Mouse (Mus musculus) heart, adult 18-20 months (tissue): ENCODE measurements around the gene Adcy4. TPM values are rescaled to one million over a fixed set of nuclear protein-coding genes. Genes with fewer than 3 reads are reported as not detected.

Experiments
- DNase-seq, 2 experiments: peaks; one replicate each; pipeline ENCODE4 v3.0.0; 2021 to 2022; ENCODE audit warnings: mixed read lengths in 1 of 2
- total RNA-seq, 2 experiments: library from RNA; stranded (reverse); gene quantifications; 2 replicates each; pipeline ENCODE4 v1.2.3; 2021

Adcy4 gene
- total RNA-seq, 2 experiments from 2014 or later: 15.7 to 17.3 TPM

DNA sequence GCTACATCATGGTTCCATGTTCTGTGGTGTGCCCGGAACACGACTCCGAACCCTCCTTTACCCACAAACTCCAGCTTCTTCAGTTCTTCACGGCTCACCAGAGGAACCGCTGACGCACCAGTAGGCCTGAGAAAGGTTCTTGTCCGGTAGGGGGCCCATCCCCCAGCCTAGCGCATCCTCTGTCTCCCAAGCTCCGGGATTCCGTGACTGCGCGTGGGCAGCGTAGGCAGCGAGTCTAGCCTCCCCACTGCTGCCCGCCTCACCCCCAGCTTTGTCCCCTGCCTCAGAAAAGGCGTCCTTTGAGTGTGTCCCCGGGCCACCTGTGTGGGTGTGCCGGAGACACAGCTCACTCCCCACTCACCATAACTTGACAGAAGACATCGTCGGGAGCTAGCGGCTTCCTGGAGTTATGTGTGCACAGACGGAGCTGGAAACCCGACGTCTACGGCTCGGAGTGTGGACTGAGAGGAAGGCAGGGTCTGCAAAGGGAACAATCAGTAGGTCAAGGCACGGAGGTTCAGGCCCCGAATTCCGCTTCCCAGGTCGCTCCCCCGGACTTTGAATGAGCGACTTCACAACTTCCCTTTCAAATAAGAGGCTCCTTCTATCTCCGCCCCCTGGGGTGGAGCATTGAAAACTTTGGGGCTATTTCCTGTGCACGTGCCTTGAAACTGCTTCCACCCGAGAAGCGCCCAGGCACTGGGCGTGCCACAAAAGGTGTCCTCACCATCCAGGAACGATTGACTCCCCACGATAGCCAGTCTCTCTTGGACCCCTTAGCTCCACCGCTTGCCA is 4.6 kb upstream of the Adcy4 start, which contains the start of gene Ripk3:
TSS of gene Ripk3 (minus strand) at position 610 of the 795 bp plus-strand sequence.
- peak; percentile 73 to 82 for DNase-seq

DNA sequence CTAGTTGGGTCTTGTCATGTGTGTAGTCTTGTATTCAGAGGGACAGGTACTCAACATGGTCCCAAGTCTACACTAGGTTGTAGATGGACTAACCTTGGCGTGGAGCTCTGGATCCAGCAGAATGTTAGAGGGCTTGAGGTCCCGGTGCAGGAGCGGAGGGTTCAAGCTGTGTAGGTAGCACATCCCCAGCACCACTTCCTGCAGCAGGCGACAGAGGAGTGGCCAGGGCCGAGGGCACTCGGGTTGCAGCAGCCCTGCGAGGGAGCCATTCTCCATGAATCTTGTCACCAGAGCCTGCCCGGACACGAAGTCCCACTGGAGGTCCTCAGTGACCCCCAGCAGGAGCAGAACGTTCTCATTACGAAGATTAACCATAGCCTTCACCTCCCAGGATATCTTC is 3.8 kb upstream of the Adcy4 start:
- DNase-seq: peak in 1 of 2 experiments; percentile 1

DNA sequence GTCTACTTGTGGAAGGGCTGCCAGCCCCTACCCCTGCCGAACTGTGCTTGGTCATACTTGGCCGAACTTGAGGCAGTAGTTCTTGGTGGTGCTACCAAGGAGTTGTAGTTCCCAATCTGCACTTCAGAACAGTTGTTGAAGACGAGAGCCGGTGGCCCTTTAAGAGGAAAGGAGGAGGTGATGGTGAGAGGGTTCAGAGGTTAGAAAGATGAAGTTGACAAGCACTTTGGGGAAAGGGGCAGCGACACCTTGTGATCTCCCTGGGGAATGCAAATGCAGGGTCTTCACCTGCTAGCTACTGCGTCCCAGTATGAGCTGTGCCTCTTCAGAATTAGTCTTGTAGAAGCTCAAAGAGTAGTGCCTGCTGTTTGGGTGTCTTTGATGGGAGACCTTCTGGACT is 1.3 kb upstream of the Adcy4 start:
- DNase-seq: peak; percentile 2 to 14

DNA sequence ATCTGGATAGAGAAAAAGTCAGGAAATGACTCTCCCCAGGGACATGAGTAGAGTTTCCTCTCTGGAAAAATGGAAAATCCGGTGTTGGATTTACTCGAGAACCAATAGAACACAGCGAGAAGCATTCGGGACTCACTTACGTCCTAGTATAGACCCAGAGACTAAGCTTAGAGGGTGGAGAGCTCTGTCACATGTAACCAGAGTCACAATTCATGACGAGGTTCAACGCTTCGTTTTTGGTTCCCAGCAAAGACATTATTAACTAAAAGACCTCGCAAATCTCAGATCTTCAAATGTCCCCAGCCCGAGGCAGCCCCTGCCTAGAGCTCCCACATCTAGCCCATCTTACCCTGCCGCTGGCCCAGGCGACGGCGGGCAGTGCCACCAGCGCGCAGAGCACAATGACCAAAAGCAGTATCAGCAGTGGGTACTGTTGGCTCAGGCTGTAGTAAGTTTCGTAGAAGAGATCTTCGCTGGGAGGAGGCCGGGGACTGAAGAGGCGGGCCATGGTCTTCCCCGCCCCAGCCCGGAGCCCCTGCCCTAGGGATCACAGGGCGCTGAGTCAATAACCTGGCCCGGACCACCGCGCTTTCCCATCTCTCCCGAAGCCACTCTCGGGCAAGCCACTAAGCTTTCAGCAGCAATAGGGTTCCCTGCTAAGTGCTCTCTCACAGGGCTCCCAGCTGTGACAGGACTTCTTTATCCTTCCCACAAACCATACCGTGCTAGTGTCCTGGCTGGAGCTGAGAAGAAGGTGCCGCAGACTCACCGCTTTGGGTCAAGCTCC is 531 bp downstream of the Adcy4 start:
- DNase-seq: peak; percentile 79 to 87

DNA sequence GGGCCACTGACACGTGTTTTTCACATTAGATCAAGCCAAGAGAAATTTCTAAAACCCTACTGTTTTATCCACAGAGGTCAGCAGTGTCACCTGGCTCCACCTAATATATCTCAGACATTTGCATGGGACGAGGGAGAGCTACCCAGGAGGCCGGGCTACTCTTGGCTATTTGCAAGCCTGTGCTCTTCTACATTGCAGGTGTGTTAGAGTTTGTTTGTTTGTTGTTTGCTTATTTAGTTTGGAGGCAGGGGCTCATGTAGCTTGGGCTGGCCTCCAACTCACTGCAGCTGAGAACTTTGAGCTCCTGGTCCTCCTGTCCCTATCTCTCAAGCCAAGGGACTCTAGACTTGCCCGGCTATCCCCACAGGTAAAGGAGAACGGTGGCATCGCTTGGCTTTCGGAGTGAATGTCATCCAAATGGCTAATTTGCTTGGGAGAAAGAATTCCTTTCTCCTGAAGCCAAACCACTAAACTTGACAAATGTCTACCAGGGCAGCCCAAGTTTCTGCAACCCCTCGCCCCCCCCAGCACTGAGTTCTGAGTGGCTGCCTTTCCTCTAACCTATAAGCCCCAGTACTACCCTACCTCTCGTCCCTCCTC is 1.4 kb downstream of the Adcy4 start:
- peak in 1 of 2 experiments; percentile 3 for DNase-seq

DNA sequence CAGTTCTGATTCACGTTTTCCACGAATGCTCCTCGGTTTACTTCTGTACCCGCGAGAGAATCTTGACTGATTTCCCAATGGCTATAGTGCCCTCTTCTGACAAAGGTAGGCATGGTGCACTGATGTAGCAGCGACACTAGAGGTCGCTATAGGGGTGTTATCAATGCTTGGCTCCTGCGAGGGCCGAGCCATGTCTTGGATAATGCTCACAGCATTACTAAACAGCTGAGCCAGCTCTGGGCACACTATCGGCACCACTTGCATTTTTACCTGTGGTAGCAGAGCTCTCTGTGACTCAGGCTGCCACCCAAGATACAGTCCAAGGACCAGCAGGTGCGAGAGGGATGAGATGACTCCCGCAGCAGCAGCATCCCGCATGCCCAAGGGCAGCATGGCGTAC is 2.6 kb downstream of the Adcy4 start:
- peak; percentile 79 to 82 for DNase-seq

DNA sequence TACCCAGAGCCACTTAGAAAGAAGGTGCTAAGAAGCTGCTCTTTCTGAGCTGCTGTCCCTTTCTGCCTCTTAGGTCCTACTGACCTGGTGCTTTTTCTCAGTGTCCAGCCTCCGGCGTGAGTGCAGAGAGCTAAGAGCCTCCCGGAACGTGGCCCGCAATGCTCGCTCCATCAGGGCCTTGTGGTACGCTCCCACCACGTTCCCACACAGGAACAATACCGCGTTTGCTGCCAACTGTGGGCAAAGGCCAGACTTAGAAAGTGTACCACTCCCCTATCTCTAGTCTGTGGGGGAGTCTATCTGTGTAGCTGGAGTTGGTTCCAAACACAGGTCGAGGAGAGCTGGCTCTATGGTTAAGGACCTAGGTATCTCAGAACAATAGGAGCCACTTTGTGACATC is 3.2 kb downstream of the Adcy4 start:
- DNase-seq: no peak

DNA sequence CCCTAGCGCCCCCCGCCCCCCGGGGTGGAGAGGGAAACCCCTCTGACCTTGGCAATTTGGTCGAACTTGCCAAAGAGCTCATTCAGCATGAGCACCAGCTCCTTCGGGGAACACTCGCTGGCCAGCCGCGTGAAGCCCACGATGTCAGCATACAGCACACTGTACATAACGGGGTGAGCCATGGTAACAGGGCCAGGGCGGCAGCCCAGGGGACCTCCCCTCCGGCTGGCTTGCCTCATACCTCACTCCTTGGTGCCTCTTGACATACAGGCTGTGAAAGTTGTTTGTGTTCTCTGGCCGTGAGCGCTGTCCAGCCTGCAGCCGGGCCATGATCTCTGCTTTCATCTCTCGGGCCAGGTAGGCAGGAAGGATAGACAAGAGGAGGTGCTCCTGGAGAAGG is 4.2 kb downstream of the Adcy4 start:
- no peak for DNase-seq

DNA sequence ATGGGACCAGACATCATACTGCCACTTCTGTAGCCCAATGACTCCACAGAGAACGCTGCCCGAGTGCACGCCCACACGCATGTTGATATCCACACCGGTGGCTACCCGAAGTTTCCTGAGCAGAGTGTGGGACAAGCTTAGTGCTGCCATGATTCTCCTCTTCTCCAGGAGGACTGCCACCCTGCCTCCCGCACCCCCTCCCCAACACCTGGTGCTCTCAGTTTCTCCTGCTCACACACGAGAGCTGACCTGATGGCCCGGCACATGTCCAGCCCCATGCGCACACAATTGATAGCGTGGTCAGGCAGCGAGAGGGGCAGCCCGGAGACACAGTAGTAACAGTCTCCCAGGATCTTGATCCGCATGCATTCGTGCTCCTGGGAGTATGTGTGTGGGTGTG is 5.2 kb downstream of the Adcy4 start:
- DNase-seq: no peak

DNA sequence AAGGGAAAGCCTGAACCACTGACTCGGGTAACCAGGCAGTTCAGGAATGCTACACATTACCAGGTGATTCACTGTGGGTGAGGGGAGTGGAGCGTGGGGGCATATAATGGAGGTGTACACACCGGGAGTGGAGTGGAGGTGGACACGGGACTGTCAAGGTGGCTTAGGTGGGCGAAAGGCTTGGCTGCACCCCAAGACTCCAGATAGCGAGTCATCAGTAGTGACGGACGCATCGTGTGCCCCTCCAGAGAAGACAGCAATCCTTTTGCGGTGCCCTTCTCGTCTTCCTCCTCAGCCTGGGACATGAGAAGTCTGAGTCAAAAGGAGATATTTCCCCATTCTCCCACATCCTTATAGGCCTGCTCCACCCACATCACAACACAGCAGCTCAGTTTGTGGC is 6.1 kb downstream of the Adcy4 start:
- DNase-seq: no peak

DNA sequence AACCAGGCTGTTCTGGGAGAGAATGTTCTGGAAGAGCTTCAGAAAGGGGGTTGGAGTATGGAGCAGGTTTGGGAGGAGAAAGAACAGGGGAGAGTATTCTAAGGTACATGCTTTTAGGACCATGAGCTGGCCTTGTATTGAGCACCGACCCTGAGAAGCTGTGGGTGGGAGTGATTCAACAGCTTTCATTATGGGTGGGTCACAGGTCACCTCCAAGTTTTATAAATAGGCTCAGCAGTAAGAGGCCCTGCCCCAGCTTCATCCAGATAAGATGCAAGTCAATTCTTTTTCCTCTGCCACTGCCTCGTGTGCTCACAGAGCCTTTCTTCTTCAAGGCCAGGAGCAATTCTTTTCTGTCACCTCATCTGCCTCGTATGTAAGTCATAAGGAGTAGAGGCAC is 6.7 kb downstream of the Adcy4 start:
- DNase-seq: no peak

DNA sequence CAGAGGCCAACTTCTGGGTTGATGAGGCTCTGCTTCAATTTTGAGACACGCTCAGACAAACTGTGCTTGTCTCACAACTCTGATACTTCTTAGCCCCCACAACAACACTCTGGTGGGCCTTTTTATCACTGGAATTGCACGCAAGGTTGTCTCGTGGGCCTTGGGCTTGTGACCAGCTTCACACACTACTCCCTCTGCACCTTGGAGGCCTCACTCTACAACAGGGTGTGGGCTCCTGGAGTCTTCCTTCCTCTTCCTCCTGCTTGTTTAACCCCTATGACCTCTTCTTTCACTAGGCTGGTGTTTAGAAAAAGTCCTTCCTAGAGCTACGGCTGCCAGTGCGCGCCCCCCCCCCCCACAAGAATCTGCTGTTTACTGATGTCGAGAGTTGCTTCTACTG is 7.2 kb downstream of the Adcy4 start:
- no peak for DNase-seq

DNA sequence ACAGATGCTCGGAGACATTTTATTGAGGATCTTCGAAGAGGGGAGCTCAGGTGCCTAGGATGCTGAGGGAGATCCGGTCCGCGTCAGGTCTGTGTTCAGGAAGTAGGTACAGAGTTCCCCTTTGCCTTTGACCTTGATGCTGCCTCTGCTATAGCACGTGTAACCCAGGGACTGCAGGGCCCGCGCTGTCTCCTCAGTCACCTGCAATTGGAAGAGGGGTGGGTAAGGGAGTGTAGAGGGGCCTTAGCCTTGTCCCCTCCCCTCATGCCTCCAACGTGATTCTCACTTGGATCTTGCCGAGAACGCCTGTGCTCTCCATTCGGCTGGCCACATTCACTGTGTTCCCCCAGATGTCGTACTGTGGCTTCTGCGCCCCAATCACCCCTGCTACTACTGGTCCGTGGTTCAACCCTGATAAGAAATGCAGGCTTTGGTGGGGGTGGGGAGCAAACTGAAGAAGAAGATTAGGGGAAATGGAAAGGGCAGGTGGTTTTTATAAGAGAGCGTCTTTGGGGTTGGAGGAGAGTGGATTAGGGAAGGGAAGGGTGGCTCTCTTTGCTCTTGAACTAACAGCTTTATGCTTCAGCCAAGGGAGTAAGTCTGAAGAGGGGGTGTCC is 14.7 kb downstream of the Adcy4 start:
- DNase-seq: no peak

DNA sequence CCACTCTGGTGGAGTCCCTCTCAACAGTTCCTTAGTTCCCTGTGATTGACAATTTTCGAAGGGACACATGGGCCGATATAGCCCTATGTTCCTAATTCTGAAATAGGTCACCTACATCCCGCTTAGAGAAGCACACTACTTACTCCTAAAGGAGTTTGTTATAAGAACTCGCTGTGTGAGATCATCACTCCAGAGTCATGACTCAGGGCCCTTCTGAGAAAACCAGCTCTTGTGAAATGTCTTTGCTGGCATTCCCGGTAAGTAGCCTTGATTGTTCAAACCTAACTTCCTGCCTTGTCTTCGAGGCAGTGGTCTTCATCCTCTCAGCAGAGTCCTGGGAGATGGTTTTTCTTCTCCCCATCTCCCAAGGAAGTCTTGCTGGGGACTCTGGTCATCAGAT is 15.3 kb downstream of the Adcy4 start:
- DNase-seq: no peak

DNA sequence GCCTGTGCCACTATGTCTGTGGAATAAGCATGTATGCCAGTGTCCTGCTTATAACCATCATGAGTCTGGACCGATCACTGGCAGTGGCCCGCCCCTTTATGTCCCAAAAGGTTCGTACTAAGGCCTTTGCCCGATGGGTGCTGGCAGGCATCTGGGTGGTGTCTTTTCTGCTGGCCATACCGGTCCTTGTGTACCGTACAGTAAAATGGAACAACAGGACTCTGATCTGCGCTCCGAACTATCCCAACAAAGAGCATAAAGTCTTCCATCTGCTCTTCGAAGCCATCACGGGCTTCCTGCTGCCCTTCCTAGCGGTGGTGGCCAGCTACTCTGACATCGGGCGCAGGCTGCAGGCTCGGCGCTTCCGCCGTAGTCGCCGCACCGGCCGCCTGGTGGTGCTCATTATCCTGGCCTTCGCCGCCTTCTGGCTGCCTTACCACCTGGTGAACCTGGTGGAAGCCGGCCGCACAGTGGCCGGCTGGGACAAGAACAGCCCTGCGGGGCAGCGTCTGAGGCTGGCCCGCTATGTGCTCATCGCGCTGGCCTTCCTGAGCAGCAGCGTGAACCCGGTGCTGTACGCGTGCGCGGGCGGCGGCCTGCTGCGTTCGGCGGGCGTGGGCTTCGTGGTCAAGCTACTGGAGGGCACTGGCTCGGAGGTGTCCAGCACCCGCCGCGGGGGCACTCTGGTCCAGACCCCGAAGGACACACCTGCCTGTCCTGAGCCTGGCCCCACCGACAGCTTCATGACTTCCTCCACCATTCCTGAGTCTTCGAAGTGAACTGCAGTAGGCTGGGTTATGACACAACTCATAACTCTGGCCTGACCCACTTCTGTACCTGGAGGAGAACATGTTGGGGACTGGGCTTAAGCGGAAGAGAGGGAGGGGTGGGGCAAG is 16.1 kb downstream of the Adcy4 start:
- DNase-seq: peak; percentile 53 to 64

DNA sequence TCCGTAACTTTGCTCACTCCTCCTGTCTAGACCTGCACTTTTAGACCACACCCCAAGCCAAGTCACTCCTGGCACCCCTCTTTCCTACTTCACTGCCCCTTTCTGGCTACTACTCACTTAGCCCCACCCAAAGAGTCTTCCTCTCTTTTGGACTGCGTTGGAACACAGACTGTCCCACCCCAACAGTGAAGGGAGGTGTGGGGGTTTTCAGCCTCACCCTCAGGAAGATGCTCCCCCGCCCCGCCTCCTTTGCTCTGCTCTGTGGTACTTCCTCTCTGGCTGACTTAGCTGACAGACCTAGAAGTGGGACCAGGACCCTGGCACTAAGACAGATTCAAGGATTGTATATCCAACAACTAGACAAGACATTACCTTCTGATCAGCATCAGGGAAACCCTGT is 18.2 kb downstream of the Adcy4 start, which contains the start of gene Ltb4r1:
TSS of gene Ltb4r1 (plus strand) at position 267 of the 400 bp plus-strand sequence.
- no peak for DNase-seq

DNA sequence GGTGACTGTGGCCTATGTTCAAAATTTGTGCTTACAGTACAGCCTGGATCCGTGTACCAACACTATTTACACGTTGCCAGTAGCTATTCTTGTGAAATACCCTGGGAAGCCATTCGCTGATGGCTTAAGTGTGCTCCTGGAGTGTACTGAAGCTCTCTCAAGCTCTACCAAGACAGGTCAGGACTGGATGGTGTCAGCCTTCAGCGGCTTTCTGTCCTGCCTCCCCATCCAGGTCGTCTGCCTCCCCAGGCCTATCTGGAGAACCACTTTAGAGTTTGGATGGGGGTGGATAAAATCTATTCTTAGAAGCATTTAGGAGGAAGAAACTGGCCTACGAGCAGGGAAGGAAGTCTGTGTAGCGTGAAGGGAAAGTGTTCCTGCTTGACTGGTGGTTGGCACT is 20.7 kb downstream of the Adcy4 start:
- peak; percentile 46 to 50 for DNase-seq

DNA sequence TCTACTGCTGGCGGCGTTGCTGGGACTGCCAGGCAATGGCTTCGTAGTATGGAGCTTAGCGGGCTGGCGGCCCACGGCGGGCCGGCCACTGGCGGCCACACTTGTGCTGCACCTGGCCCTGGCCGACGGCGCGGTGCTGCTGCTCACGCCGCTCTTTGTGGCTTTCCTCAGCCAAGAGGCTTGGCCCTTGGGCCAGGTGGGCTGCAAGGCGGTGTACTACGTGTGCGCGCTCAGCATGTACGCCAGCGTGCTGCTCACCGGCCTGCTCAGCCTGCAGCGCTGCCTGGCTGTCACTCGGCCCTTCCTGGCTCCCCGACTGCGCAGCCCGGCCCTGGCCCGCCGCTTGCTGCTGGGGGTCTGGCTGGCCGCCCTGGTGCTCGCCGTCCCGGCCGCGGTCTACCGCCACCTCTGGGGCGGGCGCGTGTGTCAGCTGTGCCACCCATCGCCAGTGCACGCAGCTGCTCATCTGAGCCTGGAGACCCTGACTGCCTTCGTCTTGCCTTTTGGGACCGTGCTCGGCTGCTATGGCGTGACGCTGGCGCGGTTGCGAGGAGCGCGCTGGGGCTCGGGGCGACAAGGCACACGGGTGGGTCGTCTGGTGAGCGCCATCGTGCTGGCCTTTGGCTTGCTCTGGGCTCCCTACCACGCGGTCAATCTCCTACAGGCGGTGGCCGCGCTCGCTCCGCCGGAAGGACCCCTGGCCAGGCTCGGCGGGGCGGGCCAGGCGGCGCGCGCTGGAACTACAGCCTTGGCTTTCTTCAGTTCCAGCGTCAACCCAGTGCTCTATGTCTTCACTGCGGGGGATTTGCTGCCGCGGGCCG is 21.7 kb downstream of the Adcy4 start:
- peak in 1 of 2 experiments; percentile 64 for DNase-seq

DNA sequence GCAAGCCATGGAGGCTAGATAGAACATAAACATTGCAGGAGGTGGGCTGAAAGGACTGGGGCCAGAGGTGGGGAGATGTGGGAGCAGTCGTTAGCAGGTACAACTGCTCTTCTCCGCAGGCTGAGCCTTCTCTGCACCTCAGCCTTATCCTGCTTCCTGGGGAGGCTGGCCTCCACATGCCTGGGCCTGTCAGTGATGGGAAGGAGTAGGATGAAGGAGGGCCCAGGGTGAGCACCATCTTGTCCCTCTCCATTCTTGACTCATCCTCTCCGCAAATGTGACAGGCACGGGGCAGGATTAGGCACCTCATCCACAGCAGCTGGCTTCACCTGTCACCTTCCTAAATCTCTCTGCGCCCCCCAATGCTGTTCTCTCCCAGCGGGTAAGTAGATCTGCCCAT is 22.7 kb downstream of the Adcy4 start, which contains the start of gene Ltb4r2:
TSS of gene Ltb4r2 (plus strand) at position 266 of the 400 bp plus-strand sequence.
- no peak for DNase-seq

DNA sequence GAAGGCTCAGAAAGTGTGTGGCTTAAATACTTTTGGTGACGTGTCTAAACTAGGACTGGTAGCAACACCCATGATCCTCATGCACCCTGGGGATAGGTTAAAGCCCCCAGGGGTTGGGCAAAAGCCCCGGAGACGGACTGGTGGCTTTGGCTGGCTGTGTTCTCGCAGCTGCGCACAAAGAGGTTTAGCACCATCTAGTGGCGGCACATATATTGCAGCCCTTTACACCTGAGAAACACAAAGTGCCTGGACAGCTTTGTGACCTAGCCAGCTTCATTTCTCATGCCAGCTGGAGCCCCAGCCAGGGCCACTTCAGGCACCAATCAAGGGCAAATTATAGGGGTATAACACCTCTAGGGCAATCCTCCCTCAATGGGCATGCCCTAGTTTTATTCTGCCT is 23.7 kb downstream of the Adcy4 start:
- peak; percentile 82 to 93 for DNase-seq
